Mouse (Mus musculus) erythroid progenitor cell, adult 5-6 weeks (primary cell): ENCODE data around the gene Eci3. TPM values are rescaled to one million over a fixed set of nuclear protein-coding genes. Genes with fewer than 3 reads are reported as not detected.
"Not testable (repeated sequence)": the region's sequence is repeated elsewhere in the genome, so short reads cannot be mapped to it uniquely, and the experiment has no call there.

ENCODE experiments used
- ATAC-seq: replicated peaks from 2 replicates; pipeline ENCODE4 v1.8.0; 2016; ENCODE audit warnings: moderate number of reproducible peaks, mild to moderate bottlenecking, moderate TSS enrichment, inconsistent platforms; ENCODE audit not compliant: poor library complexity, low FRiP score, severe bottlenecking
- total RNA-seq, 2 experiments: library from RNA; stranded (forward) in 1 of 2; stranded (reverse) in 1 of 2; fragments of 150-400 nt in 1 of 2; fragments of 186-747, 209-891 nt in 1 of 2; gene quantifications; 2 replicates each; pipeline versions ENCODE4 v1.2.3 to v1.2.4; 2015 to 2017; ENCODE audit warnings: low replicate concordance in 2 of 2

Gene Eci3
- not detected in 2 replicates for total RNA-seq (2015; ENCODE audit: low replicate concordance)
- not detected in 2 replicates for total RNA-seq (2017; ENCODE audit: low replicate concordance)

DNA sequence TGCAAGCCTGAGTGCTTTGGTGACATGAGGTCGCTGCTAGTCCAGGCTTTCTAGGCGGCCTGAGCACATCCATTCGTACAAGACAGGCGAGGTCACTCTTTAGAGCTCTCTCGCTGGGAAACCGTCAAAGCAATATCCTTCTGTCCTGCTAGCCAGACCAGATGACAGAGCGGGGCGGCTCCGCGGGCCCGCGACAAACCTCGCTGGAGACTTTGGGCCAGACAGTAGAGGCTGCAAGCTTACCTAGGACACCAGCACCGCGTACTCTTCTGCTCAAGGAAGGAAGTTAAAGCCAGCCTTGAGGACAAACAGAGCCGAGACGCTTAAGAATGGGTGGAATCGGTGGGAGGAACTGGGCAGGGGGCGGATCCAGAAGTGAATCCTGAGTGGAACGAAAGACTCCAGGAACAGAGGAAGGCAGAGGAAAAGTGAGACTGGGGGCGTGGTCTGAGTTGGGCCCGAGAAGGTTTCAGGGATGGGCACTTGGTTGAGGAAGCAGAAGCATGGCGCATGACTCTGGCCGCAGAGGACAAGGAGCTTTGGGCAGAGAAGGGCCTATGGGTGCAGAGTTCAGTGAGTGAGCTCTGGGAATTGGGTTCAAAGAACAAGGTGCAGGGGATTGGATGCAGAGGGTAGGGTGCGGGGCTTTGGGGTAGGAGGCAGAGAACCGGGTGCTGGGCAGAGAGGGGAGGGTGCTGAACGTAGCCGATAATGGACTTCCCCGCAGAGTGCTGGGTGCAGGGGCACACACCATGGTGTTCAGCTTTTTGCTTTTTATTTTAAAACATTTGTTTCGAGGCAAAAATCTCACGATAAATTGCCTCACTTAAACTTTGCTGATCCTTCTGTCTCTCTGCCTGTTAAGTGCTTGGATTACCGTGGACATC is at the start of gene Eci3:
Gene Eci3, minus strand, starts transcription at position 300 of the 887 bp plus-strand sequence.
- no peak for ATAC-seq

DNA sequence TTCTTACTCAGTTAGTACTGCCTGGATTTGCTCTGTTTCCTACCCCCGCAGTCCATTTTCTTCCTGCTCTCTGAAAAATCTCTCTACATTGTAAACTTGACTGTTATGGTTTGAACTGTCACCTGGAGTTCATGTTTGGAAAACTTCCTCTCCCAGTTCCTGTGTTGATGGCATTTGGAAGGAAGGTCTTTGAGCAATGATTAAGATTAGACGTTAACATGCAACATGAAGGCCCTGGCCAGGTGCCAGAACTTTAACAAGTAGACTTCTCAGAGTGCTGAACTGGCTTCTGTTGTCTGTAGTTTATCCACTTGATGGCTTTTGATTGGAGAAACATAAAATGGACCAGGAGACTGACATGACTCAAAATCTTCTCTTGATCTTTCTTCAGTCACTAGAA is 32.3 kb upstream of the Eci3 start:
- ATAC-seq, result no peak

DNA sequence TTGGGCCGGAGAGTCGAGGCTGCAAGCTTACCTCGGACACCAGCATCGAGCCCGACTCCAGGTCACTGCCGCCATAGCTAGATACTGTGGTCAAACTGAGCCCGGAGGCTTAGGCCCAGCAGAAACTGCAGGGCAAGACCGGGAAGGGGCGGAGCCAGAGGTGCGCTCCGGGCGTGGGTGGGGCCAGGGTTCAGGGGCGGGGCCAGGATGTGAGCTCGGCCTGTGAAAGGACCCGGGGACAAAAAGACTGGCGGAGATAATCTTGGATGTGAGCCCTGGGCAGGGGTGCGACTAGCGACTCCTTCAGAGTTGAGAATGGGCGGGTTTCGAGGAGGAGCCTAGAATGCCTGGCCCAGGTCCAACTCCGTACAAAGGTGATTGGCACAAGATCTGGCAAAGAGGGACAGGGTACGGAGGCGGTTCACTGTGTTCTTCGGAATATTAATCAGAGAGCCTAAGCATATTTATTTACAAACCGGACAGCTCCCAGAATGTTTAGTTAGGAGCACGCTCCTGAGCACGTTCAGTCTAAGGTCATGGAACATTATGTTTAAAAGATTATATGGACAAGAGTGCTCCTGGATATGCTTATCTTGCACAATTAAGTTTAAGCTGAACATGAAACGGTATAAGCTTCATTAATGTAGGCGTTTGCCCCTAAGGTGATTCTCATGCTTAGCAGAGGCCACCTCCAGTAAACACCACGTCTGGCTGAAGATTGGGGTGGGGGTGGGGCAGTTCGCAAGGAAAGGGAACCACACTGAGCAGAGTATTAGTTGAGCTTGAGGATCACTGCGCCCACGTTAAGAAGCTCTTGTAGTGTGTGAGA is 30.6 kb upstream of the Eci3 start:
- peak; percentile 94 for ATAC-seq

DNA sequence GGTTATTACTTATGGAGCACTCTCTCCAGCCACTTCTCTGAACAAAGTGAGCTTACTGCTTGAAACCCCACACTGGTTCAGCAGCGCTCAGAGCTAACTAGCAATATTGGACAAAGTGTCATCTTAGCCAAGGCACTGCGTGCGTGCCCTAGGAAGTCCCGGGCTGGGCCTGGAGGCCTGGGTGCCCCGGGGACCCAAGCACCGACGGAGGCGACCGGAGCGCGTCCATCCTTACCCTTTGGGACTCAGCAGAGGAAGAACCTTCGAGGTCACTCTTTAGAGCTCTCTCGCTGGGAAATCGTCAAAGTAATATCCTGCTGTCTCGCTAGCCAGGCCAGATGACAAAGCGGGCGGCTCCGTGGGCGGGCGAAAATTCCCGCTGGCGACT is 30.0 kb upstream of the Eci3 start:
- peak; percentile 72 for ATAC-seq

DNA sequence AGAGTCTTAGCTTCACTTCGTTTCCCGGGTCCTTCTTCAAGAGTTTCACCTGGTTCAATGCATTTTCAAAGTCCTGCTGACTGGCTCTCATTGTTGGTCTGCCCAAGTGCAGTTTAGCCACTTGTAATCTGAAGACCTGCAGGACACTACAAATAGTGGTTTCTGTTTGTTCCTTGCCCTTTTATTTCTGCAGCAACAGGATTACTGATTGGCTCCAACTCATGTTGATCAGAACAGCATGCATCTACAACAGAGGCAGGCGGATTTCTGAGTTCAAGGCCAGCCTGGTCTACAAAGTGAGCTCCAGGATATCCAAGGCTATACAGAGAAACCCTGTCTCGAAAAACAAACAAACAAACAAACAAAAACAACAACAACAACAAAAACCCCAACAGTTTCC is 29.5 kb upstream of the Eci3 start:
- no peak for ATAC-seq

DNA sequence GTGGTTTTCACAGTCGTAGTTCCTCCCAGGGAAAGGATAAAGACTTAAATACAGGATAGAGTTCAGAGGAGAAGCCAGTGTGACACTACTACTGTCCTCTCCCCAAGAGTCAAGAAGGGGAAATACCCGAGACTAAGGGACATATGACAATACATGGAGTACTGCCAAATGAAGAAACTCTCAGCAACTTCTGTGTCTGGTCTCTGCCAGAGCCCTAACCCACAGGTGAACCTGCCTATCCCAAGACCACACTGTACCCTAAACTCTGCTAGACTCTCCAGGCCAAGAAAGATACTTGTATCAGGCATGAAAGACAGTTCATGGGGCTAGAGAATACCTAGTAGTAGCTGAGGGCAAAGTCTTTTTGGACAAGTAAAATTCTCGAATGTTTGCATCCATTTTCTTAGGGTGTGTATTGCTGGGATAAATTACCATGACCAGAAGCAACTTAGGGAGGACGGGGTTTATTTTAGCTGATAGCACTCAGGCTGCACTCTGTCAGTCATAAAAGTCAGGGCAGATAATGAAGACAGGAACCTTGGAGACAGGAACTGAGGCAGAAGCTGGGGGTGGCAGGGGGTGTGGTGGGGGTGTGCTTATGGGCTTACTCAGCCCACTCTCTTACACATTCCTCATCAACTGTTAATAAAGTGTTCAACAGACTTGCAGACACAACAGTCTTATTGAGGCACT is 28.1 kb upstream of the Eci3 start:
- ATAC-seq, result no peak

DNA sequence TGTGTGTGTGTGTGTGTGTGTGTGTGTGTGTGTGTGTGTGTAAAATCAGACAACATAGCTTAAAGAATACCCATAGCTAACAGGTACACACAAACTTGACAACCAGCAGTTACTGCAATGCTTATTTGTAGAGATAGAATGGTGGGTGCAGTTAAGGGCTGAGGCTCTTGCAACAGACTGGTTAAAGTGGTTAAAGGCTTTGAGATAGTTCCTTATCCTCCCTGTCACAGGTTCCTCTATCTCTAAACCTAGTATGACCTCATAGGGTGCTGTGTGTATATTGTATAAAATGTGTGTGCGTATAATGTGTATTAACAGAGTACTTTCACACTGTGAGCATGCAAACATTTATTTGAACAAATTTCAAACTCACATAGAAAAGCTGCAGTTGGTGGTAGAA is 19.9 kb upstream of the Eci3 start:
- ATAC-seq, result not testable (repeated sequence)

DNA sequence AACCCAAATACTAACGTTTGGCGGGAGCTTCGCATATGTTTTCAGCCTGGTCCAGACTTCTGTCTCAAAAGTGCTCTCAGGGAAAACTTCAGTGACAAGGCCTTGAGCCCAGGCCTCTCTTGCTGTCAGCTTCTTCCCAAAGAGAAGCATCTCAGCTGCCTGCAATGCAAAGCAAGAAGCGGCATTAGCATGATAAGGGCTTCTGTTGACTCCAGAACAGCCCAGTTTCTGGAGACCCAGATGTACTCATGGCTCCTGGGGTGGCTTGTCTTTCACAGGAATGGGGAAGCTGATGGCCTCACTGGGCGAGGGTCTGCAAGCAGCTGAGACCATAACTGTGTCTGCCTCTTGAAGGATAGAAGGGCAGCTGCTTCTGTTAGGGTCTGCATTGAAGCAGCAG is 15.0 kb upstream of the Eci3 start:
- ATAC-seq, result not testable (repeated sequence)

DNA sequence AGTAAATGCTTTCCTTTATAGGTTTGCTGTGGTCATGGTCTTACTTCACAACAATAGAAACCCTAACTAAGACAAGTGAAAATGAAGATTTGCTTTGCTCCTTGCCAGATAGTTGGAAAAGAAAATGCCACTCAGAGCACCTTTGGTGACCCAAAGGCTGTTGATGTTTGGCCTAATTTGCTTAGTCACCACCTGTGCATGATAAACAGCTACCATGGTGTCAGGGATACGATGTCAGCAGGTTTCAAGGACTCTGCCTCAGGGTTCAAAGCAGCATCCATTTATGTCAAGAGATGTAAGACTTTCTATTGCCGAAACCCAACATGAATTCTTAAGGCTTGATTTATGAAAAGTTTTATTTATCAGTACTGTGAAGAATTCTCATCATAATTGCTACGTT is 13.8 kb upstream of the Eci3 start:
- no peak for ATAC-seq

DNA sequence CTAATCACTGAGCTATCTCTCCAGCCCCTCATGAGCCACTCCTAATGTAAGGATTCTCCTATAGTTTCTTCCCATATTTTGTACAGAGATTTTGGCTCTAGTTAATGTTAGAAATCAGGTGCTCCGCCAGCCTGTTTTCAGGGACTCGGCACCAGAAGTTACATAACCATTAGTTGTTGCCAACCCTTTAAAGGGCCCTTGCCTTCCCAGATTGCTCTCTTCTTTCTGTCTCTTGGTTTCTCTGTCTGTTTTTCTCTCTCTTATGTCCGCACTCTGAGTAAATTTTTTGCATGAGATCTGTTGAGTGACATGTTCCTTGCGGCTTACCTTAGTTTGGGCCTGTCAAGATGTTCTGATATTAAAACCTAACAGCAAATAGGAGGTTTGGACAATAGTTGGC is 12.5 kb upstream of the Eci3 start:
- no peak for ATAC-seq

DNA sequence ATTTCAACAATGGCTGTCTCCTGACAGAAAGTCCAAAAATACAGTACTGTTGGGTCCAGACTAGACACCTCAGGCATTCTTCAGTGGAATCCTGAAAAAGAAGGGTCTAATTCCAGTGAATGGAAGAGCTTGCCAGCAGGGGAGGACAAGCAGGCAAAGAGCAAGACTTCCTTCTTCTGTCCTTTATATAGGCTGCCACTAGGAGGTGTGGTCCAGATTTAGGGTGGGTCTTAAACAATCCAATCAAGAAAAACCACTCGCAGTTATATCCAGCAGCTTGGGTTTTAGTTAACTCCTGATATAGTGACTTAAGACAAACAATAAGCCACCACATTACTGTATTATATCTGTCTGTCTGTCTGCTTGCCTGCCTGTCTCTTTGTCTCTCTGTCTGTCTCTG is 10.2 kb upstream of the Eci3 start:
- no peak for ATAC-seq

DNA sequence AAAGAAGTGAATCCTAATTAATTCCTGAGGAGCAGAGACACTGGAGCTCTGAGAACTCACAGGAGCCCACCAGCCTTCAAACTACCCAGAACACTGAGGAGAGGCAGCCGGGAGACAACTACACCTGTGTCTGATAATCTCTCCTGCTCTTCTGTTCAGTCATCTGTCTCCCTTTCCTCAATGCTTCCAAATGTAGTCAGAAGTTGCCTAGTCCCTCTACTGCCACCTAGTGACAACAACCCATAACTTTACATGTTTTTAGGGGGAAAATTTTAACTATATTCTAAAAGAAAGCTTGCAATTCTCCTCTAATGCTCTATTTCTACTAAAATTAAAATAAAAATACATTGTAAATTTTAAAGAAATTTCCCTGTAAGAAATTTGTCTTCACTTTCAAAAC is 9.5 kb upstream of the Eci3 start:
- ATAC-seq, result peak; percentile 61; the same call in 1 of the 2 replicates

DNA sequence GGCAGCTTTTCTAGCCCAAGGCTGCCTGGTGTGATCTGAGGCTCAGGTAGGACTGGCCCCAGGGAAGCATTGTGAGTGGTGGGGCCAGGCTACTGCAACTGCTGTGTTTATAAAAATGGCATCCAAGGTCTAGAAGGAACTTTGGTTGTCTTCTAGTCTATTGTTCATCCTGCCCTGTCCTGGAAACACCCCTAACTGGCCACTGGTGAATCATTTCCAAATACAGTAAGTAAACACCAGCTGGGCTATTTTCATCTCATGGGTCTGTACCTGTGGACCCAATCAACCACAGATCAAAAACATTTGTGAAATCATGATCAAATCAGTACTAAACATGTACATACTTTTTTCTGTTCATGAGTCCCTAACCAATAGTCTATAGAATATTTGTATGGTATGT is 8.8 kb upstream of the Eci3 start:
- not testable (repeated sequence) for ATAC-seq

DNA sequence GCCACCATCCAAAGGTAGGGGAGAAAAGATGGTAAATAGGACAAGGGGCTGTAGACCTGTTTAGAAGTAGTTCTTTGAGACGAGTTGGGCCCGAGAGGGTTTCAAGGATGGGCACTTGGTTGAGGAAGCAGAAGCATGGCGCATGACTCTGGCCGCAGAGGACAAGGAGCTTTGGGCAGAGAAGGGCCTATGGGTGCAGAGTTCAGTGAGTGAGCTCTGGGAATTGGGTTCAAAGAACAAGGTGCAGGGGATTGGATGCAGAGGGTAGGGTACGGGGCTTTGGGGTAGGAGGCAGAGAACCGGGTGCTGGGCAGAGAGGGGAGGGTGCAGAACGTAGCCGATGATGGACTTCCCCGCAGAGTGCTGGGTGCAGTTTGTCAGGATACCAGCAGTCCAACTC is 2.0 kb upstream of the Eci3 start:
- ATAC-seq, result not testable (repeated sequence)

DNA sequence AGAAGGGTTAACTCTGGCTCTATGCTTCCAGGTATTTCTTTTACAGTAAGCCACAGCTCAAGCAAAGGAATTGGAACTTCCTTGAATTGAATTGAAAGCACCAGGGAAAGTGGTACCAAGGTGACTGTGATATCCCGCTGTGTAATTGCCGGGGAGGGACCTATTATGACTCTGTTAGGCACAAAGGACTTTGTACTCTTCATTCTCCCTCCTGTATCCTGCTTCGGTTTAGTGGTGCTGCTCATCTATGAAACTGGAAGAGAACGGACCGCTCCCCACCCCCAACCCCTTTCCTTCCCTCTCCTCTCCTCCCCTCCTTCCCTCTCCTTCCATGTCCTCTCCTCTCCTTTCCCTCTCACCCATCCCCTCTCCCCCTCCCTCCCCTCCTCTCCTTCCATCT is 1.3 kb upstream of the Eci3 start:
- ATAC-seq, result no peak

DNA sequence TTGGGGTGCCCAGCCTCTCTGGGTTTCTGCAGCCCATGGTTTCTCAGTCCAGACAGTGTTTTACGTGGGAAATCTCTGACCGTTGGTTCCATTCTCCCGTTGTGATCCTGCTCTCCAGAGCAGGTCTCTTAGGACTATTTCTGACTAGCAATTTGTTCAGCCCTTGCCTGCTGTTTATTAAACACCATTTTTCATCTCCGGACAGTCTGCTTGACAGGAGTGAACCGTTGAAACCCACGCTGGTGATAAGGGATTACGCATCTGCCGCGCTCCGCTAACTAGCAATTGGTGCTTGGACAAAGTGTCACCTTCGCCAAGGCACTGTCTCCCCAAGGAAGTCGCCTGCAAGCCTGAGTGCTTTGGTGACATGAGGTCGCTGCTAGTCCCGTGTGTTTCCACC is 809 bp upstream of the Eci3 start:
- no peak for ATAC-seq

DNA sequence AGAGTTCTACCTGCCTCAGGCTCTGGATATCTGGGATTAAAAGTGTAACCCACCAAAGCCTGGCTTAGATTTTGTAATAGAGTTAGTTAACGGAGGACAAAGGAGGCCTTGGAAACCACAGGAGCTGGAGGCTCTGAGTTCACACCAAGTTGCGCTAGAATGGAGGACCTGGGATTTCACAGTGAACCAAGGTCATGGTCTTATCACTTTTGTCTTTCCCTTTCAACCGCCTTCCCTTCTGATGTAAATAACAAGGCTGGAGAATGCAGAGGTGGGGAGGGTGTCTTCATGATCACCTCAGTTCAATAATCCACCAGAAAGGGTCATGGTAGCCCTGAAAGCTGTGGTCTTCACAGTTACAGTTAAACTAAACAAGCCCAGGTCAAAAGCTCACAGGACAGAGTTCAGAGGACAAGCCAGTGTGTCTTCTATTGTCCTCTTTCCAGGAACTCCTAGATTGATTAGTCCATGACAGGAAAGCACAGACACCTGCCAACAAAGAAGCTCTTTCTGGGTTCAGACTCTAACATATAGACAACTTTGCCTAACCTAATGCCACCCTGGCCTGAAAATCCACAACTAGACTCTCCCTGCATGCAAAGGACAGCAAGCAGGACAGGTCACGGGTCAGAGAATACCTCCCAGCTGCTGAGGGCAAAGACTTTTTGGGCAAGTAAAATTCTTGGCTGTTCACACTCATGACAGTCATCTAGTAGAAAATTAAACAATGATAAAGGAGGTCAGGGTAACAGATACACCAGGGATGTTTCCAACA is 2.4 kb downstream of the Eci3 start:
- ATAC-seq, result no peak

DNA sequence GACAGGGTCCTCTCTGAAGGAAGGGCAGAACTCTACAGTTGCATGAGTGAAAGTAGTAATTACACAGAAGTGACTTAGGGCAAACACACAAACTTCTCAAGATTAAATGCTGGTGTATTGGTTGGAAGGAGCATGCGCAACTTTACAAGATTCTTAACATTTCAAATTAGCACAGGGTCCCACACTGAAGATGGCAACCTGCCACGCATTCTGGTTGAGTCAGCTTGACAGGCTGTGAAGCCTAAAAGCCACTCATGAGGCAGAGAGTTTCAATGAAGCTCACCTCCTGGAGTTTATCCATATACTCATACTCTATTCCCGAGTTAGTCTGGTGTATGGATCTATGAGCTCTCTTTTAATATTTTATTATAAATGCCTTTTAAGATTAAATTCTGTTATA is 5.5 kb downstream of the Eci3 start:
- ATAC-seq, result not testable (repeated sequence)

DNA sequence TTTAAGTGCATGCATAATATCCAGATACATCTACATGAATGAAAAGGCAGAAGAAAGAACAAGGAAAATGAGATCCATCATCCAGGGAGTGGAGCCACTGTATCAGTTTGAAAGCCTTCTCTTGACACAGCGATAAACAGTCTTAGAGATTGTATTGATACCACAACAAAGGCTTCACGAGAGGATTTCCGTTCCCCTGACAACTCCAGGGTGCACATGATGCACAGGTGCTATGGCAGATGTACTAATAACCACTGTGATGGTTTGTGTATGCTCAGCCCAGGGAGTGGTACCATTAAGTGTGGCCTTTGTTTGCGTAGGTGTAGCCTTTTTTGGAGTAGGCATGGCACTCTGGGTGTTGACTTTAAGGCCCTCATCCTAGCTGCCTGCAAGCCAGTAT is 6.7 kb downstream of the Eci3 start:
- no peak for ATAC-seq

DNA sequence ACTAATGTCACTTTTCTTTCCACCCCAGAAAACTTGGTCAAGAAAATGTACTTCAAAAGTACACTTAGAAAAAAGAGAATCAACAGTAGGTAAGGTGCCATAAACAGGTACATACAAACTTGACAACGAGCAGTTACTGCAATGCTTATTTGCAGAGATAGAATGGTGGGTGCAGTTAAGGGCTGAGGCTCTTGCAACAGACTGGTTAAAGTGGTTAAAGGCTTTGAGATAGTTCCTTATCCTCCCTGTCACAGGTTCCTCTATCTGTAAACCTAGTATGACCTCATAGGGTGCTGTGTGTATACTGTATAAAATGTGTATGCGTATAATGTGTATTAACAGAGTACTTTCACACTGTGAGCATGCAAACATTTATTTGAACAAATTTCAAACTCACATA is 12.2 kb downstream of the Eci3 start:
- ATAC-seq, result not testable (repeated sequence)
